Comparison of ENCODE assay signal across 18 mouse cellular contexts in genomic region chr5:100220320-100220719, GRCm38 (mm10).
"Had no signal": no experiment of that assay in that cellular context is flagged by ENCODE, and none has a peak within 500 bp of the region (broad histone marks: within the 10 kb centered on the region; RNA-seq: fewer than 3 reads in every experiment).

No protein-coding gene starts in this region.

- H3K27me3 ChIP-seq: kidney, embryonic 15.5 days; liver, embryonic 12.5 days; liver, embryonic 15.5 days; lung, embryonic 15.5 days; midbrain, embryonic 13.5 days; stomach, embryonic 15.5 days had no signal

- H3K9me3 ChIP-seq: kidney, embryonic 15.5 days; limb, embryonic 13.5 days; liver, embryonic 12.5 days; liver, embryonic 15.5 days; lung, embryonic 15.5 days; midbrain, embryonic 13.5 days; stomach, embryonic 15.5 days had no signal

- ATAC-seq: inflammation-experienced regulatory T-cells, adult 6 months; intestine, embryonic 16.5 days; liver, embryonic 12.5 days; midbrain, embryonic 13.5 days had no signal

- H3K4me1 ChIP-seq: liver, embryonic 15.5 days; midbrain, embryonic 13.5 days; stomach, embryonic 15.5 days had no signal

- DNase-seq: kidney, postnatal 10 days; liver; lung, adult 18-20 months; lung, postnatal 10 days; lung, postnatal 36 days; right cerebral cortex, postnatal 14 days; spleen, adult 18-20 months; thymus, postnatal 25 days had no signal

- H3K4me2 ChIP-seq: kidney, embryonic 15.5 days; limb, embryonic 13.5 days; liver, embryonic 12.5 days; liver, embryonic 15.5 days; lung, embryonic 15.5 days; midbrain, embryonic 13.5 days; stomach, embryonic 15.5 days had no signal

- H3K9ac ChIP-seq: kidney, embryonic 15.5 days; limb, embryonic 13.5 days; liver, embryonic 12.5 days; liver, embryonic 15.5 days; lung, embryonic 15.5 days; midbrain, embryonic 13.5 days; stomach, embryonic 15.5 days had no signal

- H3K4me3 ChIP-seq: kidney, embryonic 15.5 days; left cerebral cortex, adult 2 months; limb, embryonic 13.5 days; liver, embryonic 12.5 days; liver, embryonic 15.5 days; lung, embryonic 15.5 days; midbrain, embryonic 13.5 days; stomach, embryonic 15.5 days had no signal

- H3K27ac ChIP-seq: left cerebral cortex, adult 2 months; limb, embryonic 13.5 days; liver, embryonic 12.5 days; liver, embryonic 15.5 days; lung, embryonic 15.5 days; stomach, embryonic 15.5 days had no signal

- H3K36me3 ChIP-seq: kidney, embryonic 15.5 days; limb, embryonic 13.5 days; liver, embryonic 12.5 days; liver, embryonic 15.5 days; lung, embryonic 15.5 days; midbrain, embryonic 13.5 days; stomach, embryonic 15.5 days had no signal
